Mouse (Mus musculus): ENCODE results near the gene Sfrp4. TPM values are rescaled to one million over a fixed set of nuclear protein-coding genes. Genes with fewer than 3 reads are reported as not detected.

Sfrp4 gene
- polyA plus RNA-seq, 1 experiment from 2014 or later: 1.1 TPM

DNA sequence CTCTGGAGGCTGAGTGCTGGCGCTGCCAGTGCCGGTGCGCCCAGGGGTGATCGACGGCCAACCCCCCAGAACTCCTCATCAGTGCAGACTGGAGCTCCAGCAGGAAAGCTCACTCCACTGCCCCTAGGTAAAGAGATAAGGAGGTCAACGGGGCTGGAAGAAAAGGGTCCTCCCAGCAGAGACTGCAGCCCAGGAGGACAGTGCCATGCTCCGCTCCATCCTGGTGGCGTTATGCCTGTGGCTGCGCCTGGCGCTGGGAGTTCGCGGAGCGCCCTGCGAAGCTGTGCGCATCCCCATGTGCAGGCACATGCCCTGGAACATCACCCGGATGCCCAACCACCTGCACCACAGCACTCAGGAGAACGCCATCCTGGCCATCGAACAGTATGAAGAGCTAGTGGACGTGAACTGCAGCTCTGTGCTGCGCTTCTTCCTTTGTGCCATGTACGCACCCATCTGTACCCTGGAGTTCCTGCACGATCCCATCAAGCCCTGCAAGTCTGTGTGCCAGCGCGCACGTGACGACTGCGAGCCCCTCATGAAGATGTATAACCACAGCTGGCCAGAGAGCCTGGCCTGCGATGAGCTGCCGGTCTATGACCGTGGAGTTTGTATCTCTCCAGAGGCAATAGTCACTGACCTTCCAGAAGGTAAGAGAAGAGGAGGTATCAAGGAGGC, 463 bp downstream of the Sfrp4 start:
- no peak for DNase-seq (ENCODE audit: low spot score)
- no peaks in the 10 kb centered on the region for H3K9me3 ChIP-seq (ENCODE audit: control insufficient read depth, low read length)
- no peaks in the 10 kb centered on the region for H3K36me3 ChIP-seq (ENCODE audit: control insufficient read depth, insufficient read depth, low read length)
- no peak overlapping the region for H3K27ac ChIP-seq (ENCODE audit: low read depth, low read length)
- peak; percentile 39 for ATAC-seq (ENCODE audit: low FRiP score)
- 22% methylated on average over 30 of the region's 30 CpGs for WGBS
- peak overlapping the region; percentile 50 for H3K9ac ChIP-seq (ENCODE audit: low read depth, low read length)
- peak overlapping the region; percentile 80 for H3K4me2 ChIP-seq (replicated peaks; ENCODE audit: low read depth, low read length)
- H3K4me1 ChIP-seq (replicated peaks; ENCODE audit: control insufficient read depth, insufficient read depth, low read length): peaks cover 3% of the 10 kb centered on the region; the same call in 1 of the 2 replicates
- H3K4me3 ChIP-seq (ENCODE audit: low read depth, low read length): peak overlapping the region; percentile 40
- peaks cover 6% of the 10 kb centered on the region; the same call in 1 of the 2 replicates for H3K27me3 ChIP-seq (ENCODE audit: control insufficient read depth, insufficient read depth, low read length)

GRCm38 (mm10) chr13:19624632-19625320, 1.9 kb downstream of the Sfrp4 start:
- Histone ChIP-seq H3K36me3 (ENCODE audit: control insufficient read depth, insufficient read depth, low read length) (no peaks in the 10 kb centered on the region), H3K9me3 (ENCODE audit: control insufficient read depth, low read length) (no peaks in the 10 kb centered on the region), H3K4me3 (ENCODE audit: low read depth, low read length) (no peak overlapping the region), H3K27ac (ENCODE audit: low read depth, low read length) (no peak overlapping the region), H3K9ac (ENCODE audit: low read depth, low read length) (no peak overlapping the region), H3K4me2 (replicated peaks; ENCODE audit: low read depth, low read length) (no peak overlapping the region), H3K4me1 (replicated peaks; ENCODE audit: control insufficient read depth, insufficient read depth, low read length) (peaks cover 3% of the 10 kb centered on the region; the same call in 1 of the 2 replicates), H3K27me3 (ENCODE audit: control insufficient read depth, insufficient read depth, low read length) (peaks cover 6% of the 10 kb centered on the region; the same call in 1 of the 2 replicates)
- DNase-seq (ENCODE audit: low spot score) (no peak), ATAC-seq (ENCODE audit: low FRiP score) (no peak)
- WGBS: 90% methylated on average over 11 of the region's 11 CpGs

DNA sequence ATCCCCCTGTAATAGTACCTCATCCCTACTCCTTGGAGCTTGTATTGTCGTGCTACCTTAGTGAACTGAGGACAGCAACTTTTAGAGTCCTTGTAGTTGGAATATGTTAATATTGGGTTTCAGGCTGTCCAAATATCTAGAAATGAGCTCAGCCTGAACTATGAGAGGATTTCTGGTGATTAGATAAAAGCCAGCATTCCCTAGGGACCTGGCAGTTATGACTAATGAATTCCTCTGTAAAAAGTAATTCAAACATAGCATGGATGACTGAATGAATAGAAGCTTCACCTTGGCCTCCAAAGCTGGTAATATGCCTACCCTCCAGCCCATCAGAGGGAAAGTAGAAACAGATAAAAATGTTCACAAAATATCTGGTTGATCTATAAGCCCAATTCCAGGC, 3.6 kb downstream of the Sfrp4 start:
- WGBS: 84% methylated on average over 1 of the region's 1 CpGs
- H3K9ac ChIP-seq (ENCODE audit: low read depth, low read length): no peak overlapping the region
- H3K4me1 ChIP-seq (replicated peaks; ENCODE audit: control insufficient read depth, insufficient read depth, low read length): peaks cover 3% of the 10 kb centered on the region; the same call in 1 of the 2 replicates
- H3K9me3 ChIP-seq (ENCODE audit: control insufficient read depth, low read length): no peaks in the 10 kb centered on the region
- no peak overlapping the region for H3K4me2 ChIP-seq (replicated peaks; ENCODE audit: low read depth, low read length)
- ATAC-seq (ENCODE audit: low FRiP score): no peak
- H3K27ac ChIP-seq (ENCODE audit: low read depth, low read length): no peak overlapping the region
- H3K4me3 ChIP-seq (ENCODE audit: low read depth, low read length): no peak overlapping the region
- DNase-seq (ENCODE audit: low spot score): no peak
- H3K27me3 ChIP-seq (ENCODE audit: control insufficient read depth, insufficient read depth, low read length): peaks cover 6% of the 10 kb centered on the region; the same call in 1 of the 2 replicates
- no peaks in the 10 kb centered on the region for H3K36me3 ChIP-seq (ENCODE audit: control insufficient read depth, insufficient read depth, low read length)

GRCm38 (mm10) chr13:19630768-19631709, 8.1 kb downstream of the Sfrp4 start:
- 95% methylated on average over 5 of the region's 5 CpGs for WGBS
- Histone ChIP-seq H3K4me3 (ENCODE audit: low read depth, low read length) (no peak overlapping the region), H3K4me2 (replicated peaks; ENCODE audit: low read depth, low read length) (no peak overlapping the region), H3K9ac (ENCODE audit: low read depth, low read length) (no peak overlapping the region), H3K36me3 (ENCODE audit: control insufficient read depth, insufficient read depth, low read length) (no peaks in the 10 kb centered on the region), H3K27me3 (ENCODE audit: control insufficient read depth, insufficient read depth, low read length) (no peaks in the 10 kb centered on the region), H3K27ac (ENCODE audit: low read depth, low read length) (no peak overlapping the region), H3K4me1 (replicated peaks; ENCODE audit: control insufficient read depth, insufficient read depth, low read length) (no peaks in the 10 kb centered on the region), H3K9me3 (ENCODE audit: control insufficient read depth, low read length) (no peaks in the 10 kb centered on the region)
- DNase-seq (ENCODE audit: low spot score) (no peak), ATAC-seq (ENCODE audit: low FRiP score) (no peak)

- DNase-seq (ENCODE audit: low spot score): peak; percentile 37
- Histone ChIP-seq H3K27ac (ENCODE audit: low read depth, low read length) (no peak overlapping the region), H3K4me1 (replicated peaks; ENCODE audit: control insufficient read depth, insufficient read depth, low read length) (no peaks in the 10 kb centered on the region), H3K9ac (ENCODE audit: low read depth, low read length) (no peak overlapping the region), H3K27me3 (ENCODE audit: control insufficient read depth, insufficient read depth, low read length) (no peaks in the 10 kb centered on the region), H3K4me2 (replicated peaks; ENCODE audit: low read depth, low read length) (no peak overlapping the region), H3K9me3 (ENCODE audit: control insufficient read depth, low read length) (no peaks in the 10 kb centered on the region), H3K4me3 (ENCODE audit: low read depth, low read length) (no peak overlapping the region), H3K36me3 (ENCODE audit: control insufficient read depth, insufficient read depth, low read length) (no peaks in the 10 kb centered on the region)
- 74% methylated on average over 4 of the region's 4 CpGs for WGBS
- ATAC-seq (ENCODE audit: low FRiP score): no peak
Observed at GRCm38 (mm10) chr13:19636131-19636530, 13.2 kb downstream of the Sfrp4 start.

DNA sequence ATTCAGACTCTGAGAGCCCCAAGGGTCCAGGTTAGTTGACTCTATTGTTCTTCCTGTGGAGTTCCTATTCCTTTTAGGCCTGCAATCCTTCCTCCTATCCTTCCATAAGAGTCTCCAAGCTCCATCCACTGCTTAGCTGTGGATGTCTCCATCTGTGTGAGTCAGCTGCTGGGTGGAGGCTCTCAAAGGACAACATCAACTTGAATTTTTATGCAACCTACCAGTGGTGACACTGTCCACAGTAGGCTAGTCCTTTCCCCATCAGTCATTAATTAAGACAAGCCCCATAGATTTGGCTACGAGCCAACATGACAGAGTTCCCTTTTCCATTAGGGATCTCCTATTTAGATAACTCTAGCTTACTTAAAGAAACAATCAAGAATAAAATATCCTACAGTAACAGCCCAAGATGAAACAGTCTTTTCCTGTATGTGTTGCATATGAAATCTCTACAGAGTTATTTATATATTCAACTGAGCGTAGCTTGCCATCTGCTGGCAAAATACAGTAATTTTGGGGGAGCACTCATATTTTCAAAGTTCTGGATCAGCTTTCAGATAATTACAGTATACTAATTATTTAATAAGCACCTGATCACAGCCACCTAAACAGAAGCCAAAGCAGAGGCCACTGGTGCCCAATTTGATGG, 17.4 kb downstream of the Sfrp4 start:
- H3K4me2 ChIP-seq (replicated peaks; ENCODE audit: low read depth, low read length): no peak overlapping the region
- no peak overlapping the region for H3K9ac ChIP-seq (ENCODE audit: low read depth, low read length)
- no peaks in the 10 kb centered on the region for H3K9me3 ChIP-seq (ENCODE audit: control insufficient read depth, low read length)
- H3K36me3 ChIP-seq (ENCODE audit: control insufficient read depth, insufficient read depth, low read length): no peaks in the 10 kb centered on the region
- no peak overlapping the region for H3K4me3 ChIP-seq (ENCODE audit: low read depth, low read length)
- WGBS: 91% methylated on average over 2 of the region's 2 CpGs
- H3K27me3 ChIP-seq (ENCODE audit: control insufficient read depth, insufficient read depth, low read length): no peaks in the 10 kb centered on the region
- H3K4me1 ChIP-seq (replicated peaks; ENCODE audit: control insufficient read depth, insufficient read depth, low read length): no peaks in the 10 kb centered on the region
- DNase-seq (ENCODE audit: low spot score) (no peak), ATAC-seq (ENCODE audit: low FRiP score) (no peak)
- H3K27ac ChIP-seq (ENCODE audit: low read depth, low read length): no peak overlapping the region

DNA sequence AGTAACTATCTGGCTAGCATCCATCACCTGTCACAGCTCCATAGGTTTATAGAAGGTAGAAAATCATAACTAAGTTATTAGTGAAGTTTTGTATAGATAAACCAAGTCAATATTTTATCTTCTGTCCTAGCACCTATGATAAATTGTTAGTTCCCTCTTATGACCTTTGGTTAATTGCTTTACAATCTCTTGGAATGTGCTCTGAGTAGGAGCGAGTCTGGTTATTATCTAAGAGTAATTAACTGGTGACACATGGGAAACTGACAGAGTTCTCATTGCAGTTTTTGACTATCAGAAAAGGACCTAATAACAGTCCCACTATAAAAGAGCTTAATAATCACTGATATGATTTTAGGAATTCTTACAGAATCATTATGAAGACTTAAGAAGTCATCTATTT, 20.6 kb downstream of the Sfrp4 start:
- no peak for ATAC-seq (ENCODE audit: low FRiP score)
- 89% methylated on average over 1 of the region's 1 CpGs for WGBS

GRCm38 (mm10) chr13:19644225-19644624, 21.3 kb downstream of the Sfrp4 start:
- Histone ChIP-seq H3K9me3 (ENCODE audit: control insufficient read depth, low read length) (no peaks in the 10 kb centered on the region), H3K27me3 (ENCODE audit: control insufficient read depth, insufficient read depth, low read length) (no peaks in the 10 kb centered on the region), H3K4me3 (ENCODE audit: low read depth, low read length) (no peak overlapping the region), H3K4me2 (replicated peaks; ENCODE audit: low read depth, low read length) (no peak overlapping the region), H3K9ac (ENCODE audit: low read depth, low read length) (no peak overlapping the region), H3K27ac (ENCODE audit: low read depth, low read length) (no peak overlapping the region), H3K4me1 (replicated peaks; ENCODE audit: control insufficient read depth, insufficient read depth, low read length) (no peaks in the 10 kb centered on the region), H3K36me3 (ENCODE audit: control insufficient read depth, insufficient read depth, low read length) (no peaks in the 10 kb centered on the region)
- WGBS: 80% methylated on average over 2 of the region's 2 CpGs
- ATAC-seq (ENCODE audit: low FRiP score) (no peak), DNase-seq (ENCODE audit: low spot score) (no peak)

More for the DNA sequence above, 20.6 kb downstream of the Sfrp4 start:
- no peak overlapping the region for H3K4me2 ChIP-seq (replicated peaks; ENCODE audit: low read depth, low read length)
- no peak for DNase-seq (ENCODE audit: low spot score)
- no peak overlapping the region for H3K4me3 ChIP-seq (ENCODE audit: low read depth, low read length)
- H3K27me3 ChIP-seq (ENCODE audit: control insufficient read depth, insufficient read depth, low read length): no peaks in the 10 kb centered on the region
- no peak overlapping the region for H3K27ac ChIP-seq (ENCODE audit: low read depth, low read length)
- H3K36me3 ChIP-seq (ENCODE audit: control insufficient read depth, insufficient read depth, low read length): no peaks in the 10 kb centered on the region
- no peaks in the 10 kb centered on the region for H3K9me3 ChIP-seq (ENCODE audit: control insufficient read depth, low read length)
- no peaks in the 10 kb centered on the region for H3K4me1 ChIP-seq (replicated peaks; ENCODE audit: control insufficient read depth, insufficient read depth, low read length)
- no peak overlapping the region for H3K9ac ChIP-seq (ENCODE audit: low read depth, low read length)
